Mouse (Mus musculus): Measurements from ENCODE around the gene Dusp27.

Dusp27 gene

GRCm38 (mm10) chr1:166127719-166128118 is at the start of gene Dusp27:
Gene Dusp27 (minus strand): TSS chr1:166127922.
- no peak for DNase-seq (ENCODE audit: low spot score)

- no peak for DNase-seq (ENCODE audit: low spot score)
These were observed 45.9 kb upstream of the Dusp27 start for GRCm38 (mm10) chr1:166173621-166174020.

GRCm38 (mm10) chr1:166172992-166173391 is 45.3 kb upstream of the Dusp27 start:
- no peak for DNase-seq (ENCODE audit: low spot score)

GRCm38 (mm10) chr1:166170852-166171251 is 43.1 kb upstream of the Dusp27 start:
- DNase-seq (ENCODE audit: low spot score), result no peak

GRCm38 (mm10) chr1:166169713-166170112 is 42.0 kb upstream of the Dusp27 start:
- DNase-seq (ENCODE audit: low spot score), result no peak

GRCm38 (mm10) chr1:166168017-166168416 is 40.3 kb upstream of the Dusp27 start:
- no peak for DNase-seq (ENCODE audit: low spot score)

- DNase-seq (ENCODE audit: low spot score), result no peak
These were observed 39.7 kb upstream of the Dusp27 start for GRCm38 (mm10) chr1:166167405-166167804.

- no peak for DNase-seq (ENCODE audit: low spot score)
These were observed 37.4 kb upstream of the Dusp27 start for GRCm38 (mm10) chr1:166165159-166165558.

- no peak for DNase-seq (ENCODE audit: low spot score)
These were observed 36.9 kb upstream of the Dusp27 start for GRCm38 (mm10) chr1:166164580-166164979.

GRCm38 (mm10) chr1:166160569-166161445 is 33.1 kb upstream of the Dusp27 start:
- DNase-seq (ENCODE audit: low spot score), result peak; percentile 74

- no peak for DNase-seq (ENCODE audit: low spot score)
These were observed 32.4 kb upstream of the Dusp27 start for GRCm38 (mm10) chr1:166160111-166160510.

- no peak for DNase-seq (ENCODE audit: low spot score)
These were observed 30.9 kb upstream of the Dusp27 start for GRCm38 (mm10) chr1:166158664-166159063.

- no peak for DNase-seq (ENCODE audit: low spot score)
These were observed 30.0 kb upstream of the Dusp27 start for GRCm38 (mm10) chr1:166157712-166158111.

GRCm38 (mm10) chr1:166155113-166155494 is 27.4 kb upstream of the Dusp27 start:
- DNase-seq (ENCODE audit: low spot score), result no peak

GRCm38 (mm10) chr1:166154162-166155112 is 26.7 kb upstream of the Dusp27 start:
- peak; percentile 67 for DNase-seq (ENCODE audit: low spot score)

- peak; percentile 93 for DNase-seq (ENCODE audit: low spot score)
These were observed 25.8 kb upstream of the Dusp27 start for GRCm38 (mm10) chr1:166153351-166154120.

- DNase-seq (ENCODE audit: low spot score), result no peak
These were observed 24.3 kb upstream of the Dusp27 start for GRCm38 (mm10) chr1:166152034-166152433.

GRCm38 (mm10) chr1:166151341-166151740 is 23.6 kb upstream of the Dusp27 start:
- DNase-seq (ENCODE audit: low spot score), result no peak

- DNase-seq (ENCODE audit: low spot score), result no peak
These were observed 22.3 kb upstream of the Dusp27 start for GRCm38 (mm10) chr1:166150035-166150434.

GRCm38 (mm10) chr1:166149441-166149840 is 21.7 kb upstream of the Dusp27 start:
- no peak for DNase-seq (ENCODE audit: low spot score)

GRCm38 (mm10) chr1:166147657-166148056 is 19.9 kb upstream of the Dusp27 start:
- DNase-seq (ENCODE audit: low spot score), result no peak

- DNase-seq (ENCODE audit: low spot score), result no peak
These were observed 18.9 kb upstream of the Dusp27 start for GRCm38 (mm10) chr1:166146626-166147025.

All from ovary, postnatal 14 days (tissue).